Mouse (Mus musculus): ENCODE measurements at regions not wholly inside any gene's neighbourhood (a gene's known extent, or its start where the extent isn't known, plus 50 kb on each side); places are given as distances from the start of the nearest gene placed in this dataset.

DNA sequence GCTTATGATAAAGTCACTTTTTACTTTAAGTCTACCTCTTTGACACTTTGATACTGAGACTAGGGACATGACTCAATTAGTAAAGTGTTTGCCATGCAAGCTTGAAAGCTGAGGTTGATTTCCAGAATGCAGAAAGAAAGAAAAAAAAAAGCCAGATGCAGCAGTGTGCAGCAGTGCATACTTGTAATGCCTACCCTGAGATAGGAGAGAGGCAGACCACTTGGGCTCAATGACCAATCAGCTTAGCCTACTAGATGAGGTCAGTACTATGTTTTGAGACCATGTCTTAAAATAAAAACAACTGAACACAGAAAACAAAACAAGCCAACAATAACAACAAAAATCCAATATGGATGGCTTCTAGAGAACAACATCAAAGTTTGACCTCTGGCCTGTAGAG is 81.4 kb upstream of the Zpld1 start:
- H3K27ac ChIP-seq (ENCODE audit: insufficient read depth, low read length) = no peak overlapping the region
- TF ChIP-seq CTCF (IDR thresholded peaks at IDR 0.05; ENCODE audit: borderline replicate concordance, insufficient read depth, low read length) = no peak
- no peak for TF ChIP-seq POLR2A (IDR thresholded peaks at IDR 0.05; ENCODE audit: low read depth, low read length)
- no peaks in the 10 kb centered on the region for H3K4me1 ChIP-seq (ENCODE audit: control insufficient read depth, insufficient read depth, low read length)
- H3K4me3 ChIP-seq (ENCODE audit: insufficient read depth, low read length) = no peak overlapping the region

DNA sequence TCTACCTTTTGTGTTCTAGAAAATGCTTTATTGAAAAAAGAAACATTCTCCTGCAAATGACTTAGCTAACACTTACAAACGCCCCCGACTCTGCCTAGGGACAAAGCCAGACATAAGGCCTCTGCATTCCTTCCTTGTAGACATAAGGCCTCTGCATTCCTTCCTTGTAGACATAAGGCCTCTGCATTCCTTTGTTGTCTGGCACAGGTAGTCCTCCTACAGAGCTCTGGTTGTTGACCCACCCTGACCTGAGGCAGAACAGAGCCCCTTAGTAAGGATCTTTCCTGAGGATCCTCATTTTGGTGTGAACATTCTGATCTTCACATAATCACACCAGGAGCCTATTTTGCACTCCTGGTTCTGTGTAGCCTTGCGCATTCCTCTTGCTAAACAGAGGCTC is 80.9 kb upstream of the Zpld1 start:
- Histone ChIP-seq H3K4me3 (ENCODE audit: insufficient read depth, low read length) (no peak overlapping the region), H3K27ac (ENCODE audit: insufficient read depth, low read length) (no peak overlapping the region), H3K4me1 (ENCODE audit: control insufficient read depth, insufficient read depth, low read length) (no peaks in the 10 kb centered on the region)
- TF ChIP-seq POLR2A (IDR thresholded peaks at IDR 0.05; ENCODE audit: low read depth, low read length) (no peak), CTCF (IDR thresholded peaks at IDR 0.05; ENCODE audit: borderline replicate concordance, insufficient read depth, low read length) (no peak)

DNA sequence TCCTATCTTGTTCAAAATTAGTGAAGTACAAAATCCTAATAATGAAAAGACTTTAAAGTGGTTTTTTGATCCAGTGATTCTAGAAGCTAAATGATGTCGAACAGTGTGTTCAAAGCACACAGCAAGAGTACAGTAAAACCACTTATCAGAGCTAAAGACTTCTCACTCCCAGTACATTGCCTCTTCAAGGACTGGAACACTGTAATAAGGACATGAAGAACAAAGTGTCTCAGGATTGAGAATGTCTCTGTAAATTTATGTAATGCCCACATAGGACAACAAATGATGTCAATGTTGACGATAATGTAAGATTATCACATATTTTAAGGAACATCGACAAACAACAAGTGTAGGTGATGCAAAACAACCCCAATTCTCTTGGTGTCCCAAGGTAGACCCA is 78.1 kb upstream of the Zpld1 start:
- Histone ChIP-seq H3K4me3 (ENCODE audit: insufficient read depth, low read length) (no peak overlapping the region), H3K4me1 (ENCODE audit: control insufficient read depth, insufficient read depth, low read length) (no peaks in the 10 kb centered on the region), H3K27ac (ENCODE audit: insufficient read depth, low read length) (no peak overlapping the region)
- TF ChIP-seq CTCF (IDR thresholded peaks at IDR 0.05; ENCODE audit: borderline replicate concordance, insufficient read depth, low read length) (no peak), POLR2A (IDR thresholded peaks at IDR 0.05; ENCODE audit: low read depth, low read length) (no peak)

DNA sequence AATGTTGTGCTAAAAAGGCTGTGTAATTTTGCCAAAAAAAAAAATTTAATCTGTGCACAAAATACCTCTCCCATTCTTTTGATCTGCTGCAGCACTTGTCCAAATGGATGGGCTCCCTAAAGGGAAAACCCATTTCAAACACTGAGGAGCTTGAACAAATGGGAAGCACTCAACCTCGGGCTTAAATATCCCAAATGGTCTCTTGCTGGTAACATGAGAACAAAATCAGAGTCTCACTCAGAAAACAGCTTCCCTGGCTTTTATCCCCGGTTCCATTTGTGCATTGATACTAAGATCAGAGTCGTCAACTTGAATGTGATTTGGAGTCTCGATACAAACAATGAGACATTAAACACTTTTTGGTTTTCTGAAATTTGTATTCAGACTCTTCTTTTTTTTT is 59.9 kb upstream of the Zpld1 start:
- TF ChIP-seq POLR2A (IDR thresholded peaks at IDR 0.05; ENCODE audit: low read depth, low read length) (no peak), CTCF (IDR thresholded peaks at IDR 0.05; ENCODE audit: borderline replicate concordance, insufficient read depth, low read length) (no peak)
- H3K4me1 ChIP-seq (ENCODE audit: control insufficient read depth, insufficient read depth, low read length) = no peaks in the 10 kb centered on the region
- H3K4me3 ChIP-seq (ENCODE audit: insufficient read depth, low read length) = no peak overlapping the region
- H3K27ac ChIP-seq (ENCODE audit: insufficient read depth, low read length) = no peak overlapping the region

DNA sequence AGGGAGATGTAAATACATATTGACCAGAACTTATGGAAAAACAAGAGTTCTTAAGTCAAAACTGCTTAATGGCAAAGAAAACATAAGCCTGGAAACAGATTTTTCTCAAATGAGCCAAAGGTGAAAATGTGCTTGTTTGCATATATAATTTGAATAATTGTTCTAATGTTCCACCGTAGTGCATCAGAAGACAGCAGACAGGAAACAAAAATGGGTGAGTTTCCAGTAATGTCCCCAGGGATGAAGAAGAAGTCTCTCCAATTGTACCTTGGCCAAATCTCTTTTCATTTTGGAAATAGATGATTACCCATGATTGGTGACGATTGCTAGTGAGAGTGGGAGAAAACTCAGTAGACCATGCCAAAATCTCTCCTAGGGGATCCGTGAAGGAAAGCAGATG is 58.3 kb upstream of the Zpld1 start:
- Histone ChIP-seq H3K4me3 (ENCODE audit: insufficient read depth, low read length) (no peak overlapping the region), H3K4me1 (ENCODE audit: control insufficient read depth, insufficient read depth, low read length) (no peaks in the 10 kb centered on the region), H3K27ac (ENCODE audit: insufficient read depth, low read length) (no peak overlapping the region)
- TF ChIP-seq CTCF (IDR thresholded peaks at IDR 0.05; ENCODE audit: borderline replicate concordance, insufficient read depth, low read length) (no peak), POLR2A (IDR thresholded peaks at IDR 0.05; ENCODE audit: low read depth, low read length) (no peak)
